Mouse (Mus musculus) adrenal gland, postnatal 25 days (tissue): ENCODE data around the gene Ccnl2. TPM values are rescaled to one million over a fixed set of nuclear protein-coding genes. Genes with fewer than 3 reads are reported as not detected.

Source experiments
- DNase-seq: peaks from one replicate; pipeline ENCODE4 v3.0.0; 2021; ENCODE audit warnings: mixed read lengths
- total RNA-seq: library from RNA; stranded (reverse); gene quantifications from 2 replicates; pipeline ENCODE4 v1.2.3, GENCODE M21; 2021

Ccnl2 gene
- total RNA-seq, 1 experiment from 2014 or later = 150 TPM

GRCm38 (mm10) chr4:155790021-155790489 is 22.2 kb upstream of the Ccnl2 start, which contains the start of gene Ankrd65:
TSS of gene Ankrd65 (plus strand) at chr4:155790439.
- DNase-seq = no peak

GRCm38 (mm10) chr4:155790650-155791161 is 21.6 kb upstream of the Ccnl2 start:
- no peak for DNase-seq

- DNase-seq = no peak
These were observed 20.9 kb upstream of the Ccnl2 start for GRCm38 (mm10) chr4:155791240-155791933.

GRCm38 (mm10) chr4:155793730-155794129 is 18.6 kb upstream of the Ccnl2 start:
- DNase-seq = no peak

GRCm38 (mm10) chr4:155802075-155802474 is 10.2 kb upstream of the Ccnl2 start:
- no peak for DNase-seq

GRCm38 (mm10) chr4:155802741-155803339 is 9.4 kb upstream of the Ccnl2 start, which contains the start of gene Mrpl20:
TSS of gene Mrpl20 (plus strand) at chr4:155802878.
- DNase-seq = no peak

- DNase-seq = peak; percentile 97
These were observed 8.8 kb upstream of the Ccnl2 start for GRCm38 (mm10) chr4:155803340-155804041.

GRCm38 (mm10) chr4:155807841-155808240 is 4.4 kb upstream of the Ccnl2 start:
- no peak for DNase-seq

- peak; percentile 31 for DNase-seq
These were observed 434 bp downstream of the Ccnl2 start for GRCm38 (mm10) chr4:155812665-155813181.

GRCm38 (mm10) chr4:155817533-155817932 is 5.2 kb downstream of the Ccnl2 start:
- no peak for DNase-seq

GRCm38 (mm10) chr4:155821025-155821424 is 8.7 kb downstream of the Ccnl2 start:
- no peak for DNase-seq

GRCm38 (mm10) chr4:155823443-155823842 is 11.2 kb downstream of the Ccnl2 start:
- no peak for DNase-seq

- DNase-seq = no peak
These were observed 17.6 kb downstream of the Ccnl2 start for GRCm38 (mm10) chr4:155829866-155830265.

- DNase-seq = no peak
These were observed 18.3 kb downstream of the Ccnl2 start for GRCm38 (mm10) chr4:155830596-155830995.

GRCm38 (mm10) chr4:155831205-155831766 is 19.0 kb downstream of the Ccnl2 start, which contains the start of gene Aurkaip1:
TSS of gene Aurkaip1 (plus strand) at chr4:155831272.
- peak; percentile 94 for DNase-seq

- peak; percentile 39 for DNase-seq
These were observed 19.5 kb downstream of the Ccnl2 start for GRCm38 (mm10) chr4:155831831-155832230.

- no peak for DNase-seq
These were observed 20.0 kb downstream of the Ccnl2 start for GRCm38 (mm10) chr4:155832321-155832720.

GRCm38 (mm10) chr4:155833234-155833633 is 20.9 kb downstream of the Ccnl2 start:
- no peak for DNase-seq

GRCm38 (mm10) chr4:155833836-155834235 is 21.5 kb downstream of the Ccnl2 start:
- DNase-seq = peak; percentile 80

- DNase-seq = no peak
These were observed 25.2 kb downstream of the Ccnl2 start for GRCm38 (mm10) chr4:155837404-155838010.
